Mouse (Mus musculus): ENCODE data around the gene Il12rb1.

GRCm38 (mm10) chr8:70832371-70832770 lies 24.1 kb downstream of the Il12rb1 start:
- TF ChIP-seq CTCF (conservative IDR thresholded peaks at IDR 0.05; ENCODE audit: low read length) (no peak), POU5F1 (IDR thresholded peaks at IDR 0.05; ENCODE audit: borderline replicate concordance, low read length) (no peak)

Data from E14TG2a.4 (cell line).